Comparison of ENCODE assay signal across 19 mouse cellular contexts in the genomic region with DNA sequence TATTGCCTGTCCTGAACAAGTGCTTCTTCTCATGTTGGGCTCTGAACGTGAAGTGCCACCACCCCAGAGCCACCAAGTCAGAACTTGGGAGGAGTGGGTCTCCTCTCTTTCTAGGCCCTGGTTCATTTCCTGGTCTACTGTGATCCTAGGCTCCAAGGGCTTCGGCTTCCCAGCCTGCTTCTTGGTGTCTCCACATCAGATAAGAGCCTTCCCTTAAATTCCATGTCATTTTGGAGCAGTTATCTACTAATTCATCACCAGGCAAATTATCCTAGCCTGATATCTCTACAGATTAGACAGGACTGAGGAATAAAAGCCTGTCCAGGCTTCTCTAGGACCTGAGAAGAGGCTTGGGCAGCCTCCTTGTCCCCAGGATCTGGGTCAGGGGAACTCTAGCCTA. TPM values are rescaled to one million over a fixed set of nuclear protein-coding genes. Genes with fewer than 3 reads are reported as not detected.
DNase-seq lines count a peak whose midpoint lies in the region; ATAC-seq and TF ChIP-seq lines count a peak whose summit lies in the region.
"Had no signal": no experiment of that assay in that cellular context is flagged by ENCODE, and none has a peak within 500 bp of the region (broad histone marks: within the 10 kb centered on the region; RNA-seq: fewer than 3 reads in every experiment).

No protein-coding gene starts in this region.

- H3K4me1 ChIP-seq in heart, embryonic 15.5 days (replicated peaks) = peaks cover 41% of the 10 kb centered on the region
- H3K4me1 ChIP-seq in heart, adult 2 months (ENCODE audit: control insufficient read depth, insufficient read depth, low read length) = peaks cover 16% of the 10 kb centered on the region
- peaks cover 98% of the 10 kb centered on the region for H3K4me1 ChIP-seq in liver, embryonic 12.5 days
- H3K4me1 ChIP-seq in intestine, embryonic 16.5 days (ENCODE audit: control insufficient read depth, insufficient read depth, low read length) = peaks cover 52% of the 10 kb centered on the region
- peaks cover 23% of the 10 kb centered on the region; the same call in 1 of the 2 replicates for H3K4me1 ChIP-seq in stomach, embryonic 14.5 days (ENCODE audit: control insufficient read depth, insufficient read depth, low read length)
- no peaks in the 10 kb centered on the region for H3K4me1 ChIP-seq in thymus, adult 2 months (replicated peaks; ENCODE audit: control insufficient read depth, insufficient read depth, low read length)
- H3K4me1 ChIP-seq: midbrain, embryonic 15.5 days had no signal

- H3K4me3 ChIP-seq in heart, embryonic 15.5 days = no peak overlapping the region
- no peak overlapping the region for H3K4me3 ChIP-seq in heart, adult 2 months
- H3K4me3 ChIP-seq in liver, embryonic 12.5 days = no peak overlapping the region
- H3K4me3 ChIP-seq in intestine, embryonic 16.5 days (ENCODE audit: low read length) = no peak overlapping the region
- no peak overlapping the region for H3K4me3 ChIP-seq in stomach, embryonic 14.5 days (ENCODE audit: low read depth, low read length)
- H3K4me3 ChIP-seq in thymus, adult 2 months (ENCODE audit: control insufficient read depth, insufficient read depth, low read length) = no peak overlapping the region
- H3K4me3 ChIP-seq: left cerebral cortex, adult 2 months; limb, embryonic 12.5 days; midbrain, embryonic 15.5 days had no signal

- H3K9me3 ChIP-seq in heart, embryonic 15.5 days (replicated peaks) = no peaks in the 10 kb centered on the region
- H3K9me3 ChIP-seq in liver, embryonic 12.5 days (replicated peaks) = no peaks in the 10 kb centered on the region
- no peaks in the 10 kb centered on the region for H3K9me3 ChIP-seq in intestine, embryonic 16.5 days (ENCODE audit: control insufficient read depth, low read length)
- no peaks in the 10 kb centered on the region for H3K9me3 ChIP-seq in stomach, embryonic 14.5 days (ENCODE audit: control insufficient read depth, low read depth, low read length)
- H3K9me3 ChIP-seq: G1E; limb, embryonic 12.5 days; midbrain, embryonic 15.5 days had no signal

- no peak for TF ChIP-seq CTCF in heart, adult 2 months (IDR thresholded peaks at IDR 0.05)
- TF ChIP-seq CTCF in thymus, adult 2 months (IDR thresholded peaks at IDR 0.05; ENCODE audit: borderline replicate concordance, control insufficient read depth, extremely low read depth, insufficient read depth, low read length, poor library complexity) = no peak

- TF ChIP-seq POLR2A in heart, adult 2 months (IDR thresholded peaks at IDR 0.05; ENCODE audit: insufficient read depth, low read depth, low read length) = no peak
- no peak for TF ChIP-seq POLR2A in thymus, adult 2 months (IDR thresholded peaks at IDR 0.05; ENCODE audit: control insufficient read depth, extremely low read depth, insufficient read depth, low read length, poor library complexity)

- H3K9ac ChIP-seq in heart, embryonic 15.5 days = no peak overlapping the region
- H3K9ac ChIP-seq in heart, adult 2 months (ENCODE audit: low read depth, low read length) = no peak overlapping the region
- H3K9ac ChIP-seq in liver, embryonic 12.5 days = no peak overlapping the region
- no peak overlapping the region for H3K9ac ChIP-seq in intestine, embryonic 16.5 days (ENCODE audit: low read depth, low read length)
- H3K9ac ChIP-seq in stomach, embryonic 14.5 days (replicated peaks; ENCODE audit: low read depth, low read length) = no peak overlapping the region
- H3K9ac ChIP-seq: hindbrain, embryonic 14.5 days; midbrain, embryonic 15.5 days had no signal

- no peaks in the 10 kb centered on the region for H3K79me2 ChIP-seq in heart, adult 2 months (replicated peaks; ENCODE audit: control insufficient read depth, insufficient read depth, low read length)

- peak overlapping the region; percentile 66; the same call in 1 of the 2 replicates for H3K27ac ChIP-seq in heart, embryonic 15.5 days
- H3K27ac ChIP-seq in heart, adult 2 months = no peak overlapping the region
- peak overlapping the region; percentile 75 for H3K27ac ChIP-seq in liver, embryonic 12.5 days
- peak overlapping the region; percentile 23; the same call in 1 of the 2 replicates for H3K27ac ChIP-seq in intestine, embryonic 16.5 days (ENCODE audit: low read length)
- peak overlapping the region; percentile 44; the same call in 1 of the 2 replicates for H3K27ac ChIP-seq in stomach, embryonic 14.5 days (ENCODE audit: low read length)
- no peak overlapping the region for H3K27ac ChIP-seq in thymus, adult 2 months (ENCODE audit: control insufficient read depth, insufficient read depth, low read length)
- H3K27ac ChIP-seq: hindbrain, embryonic 14.5 days; left cerebral cortex, adult 2 months; limb, embryonic 12.5 days; macrophage; midbrain, embryonic 15.5 days had no signal

- no peak for ATAC-seq in heart, embryonic 15.5 days (replicated peaks; ENCODE audit: insufficient number of reproducible peaks, insufficient read depth, low FRiP score, low read depth)
- ATAC-seq in liver, embryonic 12.5 days = no peak
- no peak for ATAC-seq in intestine, embryonic 16.5 days
- ATAC-seq in stomach, embryonic 14.5 days (ENCODE audit: insufficient number of reproducible peaks, insufficient read depth, low FRiP score, low read depth) = no peak
- ATAC-seq: midbrain, embryonic 15.5 days had no signal

- intact Hi-C loops in heart, adult 2 months (cut with DNase I) = no loop called here

- 70% methylated on average over 2 of the region's 2 CpGs for whole genome bisulfite sequencing in heart, embryonic 15.5 days
- 68% methylated on average over 2 of the region's 2 CpGs for WGBS in heart, adult 2 months
- 49% methylated on average over 2 of the region's 2 CpGs for WGBS in liver, embryonic 12.5 days (ENCODE audit: insufficient replicate concordance)
- WGBS in intestine, embryonic 16.5 days = 85% methylated on average over 2 of the region's 2 CpGs
- 60% methylated on average over 2 of the region's 2 CpGs for WGBS in stomach, embryonic 14.5 days
- 83% methylated on average over 2 of the region's 2 CpGs for WGBS in thymus, adult 2 months

- TF ChIP-seq EP300 in heart, adult 2 months (IDR thresholded peaks at IDR 0.05; ENCODE audit: insufficient read depth, low read depth, low read length) = no peak

- no peaks in the 10 kb centered on the region for H3K27me3 ChIP-seq in heart, embryonic 15.5 days
- no peaks in the 10 kb centered on the region for H3K27me3 ChIP-seq in heart, adult 2 months (ENCODE audit: control insufficient read depth, insufficient read depth, low read length)
- H3K27me3 ChIP-seq in liver, embryonic 12.5 days (replicated peaks) = no peaks in the 10 kb centered on the region
- no peaks in the 10 kb centered on the region for H3K27me3 ChIP-seq in intestine, embryonic 16.5 days (replicated peaks; ENCODE audit: control insufficient read depth, insufficient read depth, low read length)
- no peaks in the 10 kb centered on the region for H3K27me3 ChIP-seq in stomach, embryonic 14.5 days (ENCODE audit: control insufficient read depth, insufficient read depth, low read length)
- no peaks in the 10 kb centered on the region for H3K27me3 ChIP-seq in thymus, adult 2 months (ENCODE audit: control insufficient read depth, insufficient read depth, low read length)
- H3K27me3 ChIP-seq: limb, embryonic 12.5 days; midbrain, embryonic 15.5 days had no signal

- no peak for DNase-seq in heart, adult 2 months
- no peak for DNase-seq in liver
- DNase-seq in thymus, adult 2 months = no peak
- DNase-seq: adrenal gland, adult 8-10 months; cerebellum, adult 8-10 months; gastrocnemius, postnatal 36 days; kidney, adult 18-20 months; right cerebral cortex, adult 18-20 months; spleen, adult 18-20 months had no signal

- no peak overlapping the region for H3K4me2 ChIP-seq in heart, embryonic 15.5 days
- H3K4me2 ChIP-seq in liver, embryonic 12.5 days = peak overlapping the region; percentile 20; the same call in 1 of the 2 replicates
- no peak overlapping the region for H3K4me2 ChIP-seq in intestine, embryonic 16.5 days (ENCODE audit: low read depth, low read length)
- H3K4me2 ChIP-seq in stomach, embryonic 14.5 days (replicated peaks; ENCODE audit: low read depth, low read length) = no peak overlapping the region
- H3K4me2 ChIP-seq: hindbrain, embryonic 14.5 days; limb, embryonic 12.5 days; midbrain, embryonic 15.5 days had no signal

- H3K36me3 ChIP-seq in heart, embryonic 15.5 days = no peaks in the 10 kb centered on the region
- H3K36me3 ChIP-seq in heart, adult 2 months (ENCODE audit: control insufficient read depth, insufficient read depth, low read length) = no peaks in the 10 kb centered on the region
- no peaks in the 10 kb centered on the region for H3K36me3 ChIP-seq in liver, embryonic 12.5 days
- H3K36me3 ChIP-seq in intestine, embryonic 16.5 days (ENCODE audit: control insufficient read depth, insufficient read depth, low read length) = no peaks in the 10 kb centered on the region
- H3K36me3 ChIP-seq in stomach, embryonic 14.5 days (ENCODE audit: control insufficient read depth, insufficient read depth, low read length) = no peaks in the 10 kb centered on the region
- H3K36me3 ChIP-seq in thymus, adult 2 months (ENCODE audit: control insufficient read depth, insufficient read depth, low read length) = no peaks in the 10 kb centered on the region
- H3K36me3 ChIP-seq: G1E; limb, embryonic 12.5 days; midbrain, embryonic 15.5 days had no signal

RNA-seq across cellular contexts. Expression of gene Pofut2, which starts 42.7 kb away (rescaled TPM):
- polyA plus RNA-seq in heart, embryonic 15.5 days (2015; fragmentation: Nextera tagmentation; extraction: Ambion mirVana) = 99.8 and 124 TPM in 2 replicates
- total RNA-seq in heart, adult 2 months (2021) = 10 to 100 TPM; 39.6 to 44.0 TPM
- 55.5 and 58.5 TPM in 2 replicates for polyA plus RNA-seq in heart, adult 2 months (2012; rRNA removed)
- polyA plus RNA-seq in liver, embryonic 12.5 days (2016; fragmentation: Nextera tagmentation; extraction: Ambion mirVana) = 40.7 and 43.2 TPM in 2 replicates
- polyA plus RNA-seq in intestine, embryonic 16.5 days (2015; fragmentation: Nextera tagmentation; extraction: Ambion mirVana) = 101 and 108 TPM in 2 replicates
- polyA plus RNA-seq in stomach, embryonic 14.5 days (2014; fragmentation: Nextera tagmentation; extraction: Ambion mirVana) = 119 and 129 TPM in 2 replicates
- 50.4 and 60.0 TPM in 2 replicates for polyA plus RNA-seq in thymus, adult 2 months (2012; rRNA removed)

RNA-seq across cellular contexts. Expression of gene Col18a1, which starts 50.0 kb away (rescaled TPM):
- 108 and 136 TPM in 2 replicates for polyA plus RNA-seq in heart, embryonic 15.5 days (2015; fragmentation: Nextera tagmentation; extraction: Ambion mirVana)
- 1 to 10 TPM; 9.3 to 9.8 TPM for total RNA-seq in heart, adult 2 months (2021)
- polyA plus RNA-seq in heart, adult 2 months (2012; rRNA removed) = 12.9 and 13.1 TPM in 2 replicates
- polyA plus RNA-seq in liver, embryonic 12.5 days (2016; fragmentation: Nextera tagmentation; extraction: Ambion mirVana) = 38.3 and 42.4 TPM in 2 replicates
- 48.6 and 54.3 TPM in 2 replicates for polyA plus RNA-seq in intestine, embryonic 16.5 days (2015; fragmentation: Nextera tagmentation; extraction: Ambion mirVana)
- polyA plus RNA-seq in stomach, embryonic 14.5 days (2014; fragmentation: Nextera tagmentation; extraction: Ambion mirVana) = 49.8 and 56.3 TPM in 2 replicates
- polyA plus RNA-seq in thymus, adult 2 months (2012; rRNA removed) = 19.8 and 20.7 TPM in 2 replicates

Comparison
In these comparisons a context has a peak if more than half of its experiments do, and no peak if none do; other contexts are left out.
1. H3K27ac ChIP-seq: peak in heart, embryonic 15.5 days (single experiment), liver, embryonic 12.5 days (single experiment), intestine, embryonic 16.5 days (single experiment) and stomach, embryonic 14.5 days (single experiment); none in heart, adult 2 months (single experiment) and thymus, adult 2 months (single experiment).